Mouse (Mus musculus) testis, postnatal 10 days (tissue): Measurements from ENCODE around the gene Vgll3.

Experiments used
- DNase-seq: peaks from one replicate; pipeline ENCODE4 v3.0.0; 2021; ENCODE audit warnings: low spot score

Vgll3 gene

DNA sequence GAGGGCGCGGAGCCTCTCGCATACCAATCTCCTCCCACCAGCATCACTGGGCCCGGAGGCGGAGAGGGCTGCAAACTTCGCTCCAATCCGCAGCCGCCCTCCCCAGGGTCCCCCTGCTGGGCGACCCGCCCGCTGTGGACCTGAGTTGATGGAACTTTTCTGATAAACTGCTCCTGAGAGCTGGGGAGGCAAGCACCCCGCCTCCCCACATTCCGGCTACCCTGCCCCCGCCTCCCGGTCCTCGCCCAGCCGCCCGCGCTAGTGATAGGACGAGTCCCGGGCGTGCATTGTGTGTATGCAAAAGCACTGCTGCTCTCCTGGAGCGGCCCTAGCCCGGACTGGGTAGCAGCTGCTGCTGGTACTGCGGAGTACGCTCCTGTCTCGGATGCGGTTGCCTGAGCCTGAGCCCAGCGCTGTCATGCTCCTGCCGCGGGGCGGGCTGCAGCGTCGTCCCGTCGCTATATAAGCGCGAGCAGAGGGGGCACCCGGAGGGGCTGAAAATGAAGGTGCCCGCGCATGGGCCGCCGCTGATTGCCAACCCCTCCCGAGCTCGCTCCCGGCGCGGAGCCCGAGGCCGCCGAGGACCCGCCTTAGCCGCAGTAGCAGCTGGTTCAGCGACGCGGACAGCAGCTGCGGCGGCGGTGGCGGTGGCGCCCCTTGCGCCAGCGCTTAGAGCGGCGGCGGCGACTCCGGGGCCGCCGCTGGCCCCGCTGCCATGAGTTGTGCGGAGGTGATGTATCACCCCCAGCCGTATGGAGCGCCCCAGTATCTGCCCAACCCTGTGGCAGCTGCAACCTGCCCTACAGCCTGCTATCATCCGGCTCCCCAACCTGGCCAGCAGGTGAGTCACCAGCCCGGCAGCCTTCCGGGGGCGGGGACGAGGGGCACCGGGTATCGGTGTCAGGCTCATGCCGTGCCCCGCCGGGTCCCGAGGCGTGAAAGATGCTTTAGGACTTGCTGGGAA lies at the start of gene Vgll3:
Gene Vgll3 (plus strand): TSS at position 340 of the 964 bp plus-strand sequence.
- DNase-seq, result peak; percentile 77

DNA sequence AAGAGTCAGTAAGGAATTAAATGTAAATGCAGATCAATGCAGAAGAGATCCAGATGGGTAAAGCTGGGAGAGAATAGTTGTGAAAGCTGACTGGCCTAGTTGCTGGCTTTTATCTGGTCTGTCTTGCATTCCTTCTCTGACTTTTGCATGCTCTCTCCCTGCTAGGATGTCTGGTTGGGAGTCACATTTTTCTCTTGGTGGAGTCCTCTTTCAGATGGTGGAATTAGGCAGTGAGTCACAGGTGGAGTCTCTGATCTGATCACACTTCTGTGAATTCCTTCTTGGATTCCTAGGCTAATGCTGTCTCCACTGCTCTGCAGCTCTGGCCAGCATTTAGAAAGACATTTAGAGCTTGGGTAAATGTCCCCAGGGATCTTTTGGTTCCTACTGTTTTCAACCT lies 49.1 kb upstream of the Vgll3 start:
- DNase-seq, result no peak

DNA sequence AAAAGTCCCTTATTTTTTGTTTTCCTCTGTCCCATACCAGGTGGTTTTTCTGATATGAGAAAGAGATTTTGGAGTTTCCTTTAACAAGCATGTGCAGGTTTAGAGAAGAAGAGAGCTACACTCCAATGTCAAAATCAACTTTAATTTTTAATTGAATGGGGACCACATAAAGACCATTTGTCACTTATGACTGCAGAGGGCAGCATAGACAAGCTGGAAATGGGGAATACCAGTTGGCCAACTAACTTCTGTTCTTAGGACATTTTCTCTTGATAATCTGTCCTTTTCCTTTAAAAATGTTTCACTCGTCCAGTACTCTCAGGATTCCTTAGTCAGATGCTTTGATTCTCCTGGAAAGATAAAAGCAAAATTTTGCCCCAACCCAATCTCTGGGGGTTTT lies 29.1 kb upstream of the Vgll3 start:
- no peak for DNase-seq

DNA sequence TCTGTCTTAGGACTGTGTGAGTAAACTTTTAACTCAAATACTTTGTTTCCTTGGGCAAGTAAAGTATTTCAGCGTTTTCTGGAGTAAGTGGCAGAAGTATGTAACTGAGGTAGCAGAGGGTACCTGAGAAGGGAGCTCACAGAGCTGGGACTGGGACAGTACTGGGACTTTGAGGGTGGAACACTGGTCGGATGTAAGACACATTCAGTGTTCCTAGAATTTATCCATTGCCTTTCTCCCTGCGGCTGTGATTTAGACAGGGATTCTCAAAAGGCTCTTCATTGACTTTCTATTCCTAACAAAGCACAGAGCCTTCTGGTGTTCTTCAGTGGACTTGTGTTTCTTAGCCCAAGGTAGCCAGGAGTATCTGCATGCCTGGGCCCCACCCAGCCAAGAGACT lies 1.0 kb downstream of the Vgll3 start:
- DNase-seq, result no peak

DNA sequence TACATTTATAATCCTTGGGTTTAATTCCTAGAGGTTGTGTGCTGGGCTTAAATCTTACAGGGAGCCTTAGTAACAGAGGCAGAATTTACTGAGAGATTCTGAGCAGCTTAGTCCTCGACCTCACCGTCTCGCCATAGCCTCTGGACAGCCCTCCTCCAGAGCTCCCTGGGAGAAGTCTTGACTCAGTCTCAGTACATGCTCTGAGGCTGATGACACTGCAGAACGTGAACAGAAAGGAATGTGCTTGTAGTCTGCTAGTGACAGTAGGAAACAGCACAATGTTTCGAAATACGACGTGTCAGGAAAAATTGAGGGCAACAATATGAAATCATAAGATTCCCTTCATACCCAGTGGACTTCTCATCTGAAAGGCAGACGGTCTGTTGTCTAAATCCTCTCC lies 3.7 kb downstream of the Vgll3 start:
- DNase-seq, result no peak

DNA sequence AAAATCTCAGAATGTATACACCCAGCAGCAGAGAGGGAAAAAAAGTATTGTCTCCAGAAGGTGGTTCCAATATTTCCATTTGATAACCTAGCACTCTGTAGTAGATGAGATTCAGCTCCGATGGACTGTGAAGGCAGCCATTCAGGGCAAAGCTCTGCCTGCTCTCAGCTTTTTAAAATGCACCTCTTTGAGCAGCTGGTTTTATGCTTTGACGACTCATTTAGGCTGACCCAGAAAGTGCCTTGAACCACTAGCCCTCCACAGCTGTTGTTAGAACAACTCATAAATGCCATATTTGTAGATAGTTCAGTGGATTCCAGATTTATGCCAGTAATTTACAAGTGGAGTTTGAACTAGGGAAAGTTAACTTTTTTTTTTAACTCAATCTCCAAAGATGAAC lies 5.7 kb downstream of the Vgll3 start:
- DNase-seq, result no peak

DNA sequence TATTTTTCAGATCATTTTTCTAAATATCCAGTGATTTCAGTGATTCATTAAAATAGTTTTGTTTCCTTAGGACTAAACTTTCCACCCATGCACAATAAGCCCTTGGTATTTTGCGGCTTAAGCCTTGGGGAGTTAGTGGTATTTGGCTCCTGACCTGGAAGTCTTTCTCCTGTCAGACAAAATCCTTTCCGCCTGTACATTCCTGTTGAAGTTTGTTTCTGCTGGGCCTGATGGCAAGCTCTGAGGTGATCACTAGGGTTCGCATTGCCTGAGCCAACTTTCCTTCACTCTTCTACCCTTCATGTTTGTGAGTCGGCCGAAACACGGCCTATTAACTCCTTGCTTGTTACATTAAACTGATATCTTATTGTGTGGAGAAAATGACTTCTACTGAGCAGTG lies 8.7 kb downstream of the Vgll3 start:
- DNase-seq, result no peak

DNA sequence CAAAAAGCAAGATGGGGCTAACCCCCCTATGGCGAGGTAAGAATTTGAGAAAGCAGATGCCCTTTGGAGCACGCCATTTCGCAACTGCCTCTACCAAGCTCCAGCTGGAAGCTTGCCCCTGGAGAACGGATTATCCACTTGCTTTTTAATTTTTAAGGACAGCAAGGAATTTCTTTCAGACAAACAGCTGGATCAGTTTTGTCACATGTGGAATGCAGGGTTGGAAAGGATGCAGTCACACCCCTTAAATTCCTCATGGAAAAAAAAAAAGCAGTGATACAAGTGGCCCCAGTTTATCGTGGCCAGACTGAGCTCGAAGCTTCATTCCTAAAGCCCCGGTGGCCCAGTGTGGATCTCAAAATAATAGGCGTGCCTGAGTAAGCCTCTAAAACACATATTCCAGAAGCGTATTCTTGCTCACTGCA lies 13.1 kb downstream of the Vgll3 start:
- no peak for DNase-seq

DNA sequence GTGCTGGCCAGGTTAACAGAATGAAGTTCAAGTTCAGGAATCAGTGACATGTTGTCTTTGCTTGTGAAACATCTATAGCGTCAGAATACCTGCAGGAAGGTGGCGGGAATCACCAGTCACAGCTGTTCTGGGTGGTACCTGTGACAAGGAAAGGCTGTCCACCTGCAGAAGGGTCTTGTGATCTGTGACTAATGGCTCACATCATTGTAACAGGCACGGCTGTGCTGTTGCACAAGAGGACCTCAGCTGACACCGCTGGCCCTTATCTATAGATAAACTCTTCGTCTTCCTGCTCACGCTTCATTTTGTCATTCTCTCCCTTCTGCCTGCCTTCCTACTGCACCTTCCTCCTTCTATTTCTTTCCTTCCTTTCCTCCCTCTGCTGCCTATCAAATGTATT lies 14.0 kb downstream of the Vgll3 start:
- DNase-seq, result no peak

DNA sequence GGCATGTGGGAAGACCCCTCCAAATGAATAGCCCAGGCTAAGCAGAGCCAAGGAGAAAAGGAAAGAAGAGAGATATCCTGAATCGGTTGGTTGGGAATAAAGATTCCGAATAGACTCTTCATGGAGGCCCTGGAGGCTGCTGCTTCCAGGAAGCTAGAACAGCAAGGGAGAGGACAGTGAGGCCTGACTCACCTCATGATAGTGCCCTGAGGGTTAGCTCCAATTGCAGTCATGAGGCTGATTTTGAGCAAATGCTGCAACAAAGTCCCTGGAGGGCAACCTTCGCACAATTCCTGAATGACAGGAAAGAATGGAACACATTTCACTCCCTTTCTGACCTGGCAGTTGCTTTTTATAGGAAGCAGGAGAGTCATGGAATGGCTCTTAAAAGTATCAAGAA lies 19.7 kb downstream of the Vgll3 start:
- DNase-seq, result no peak

DNA sequence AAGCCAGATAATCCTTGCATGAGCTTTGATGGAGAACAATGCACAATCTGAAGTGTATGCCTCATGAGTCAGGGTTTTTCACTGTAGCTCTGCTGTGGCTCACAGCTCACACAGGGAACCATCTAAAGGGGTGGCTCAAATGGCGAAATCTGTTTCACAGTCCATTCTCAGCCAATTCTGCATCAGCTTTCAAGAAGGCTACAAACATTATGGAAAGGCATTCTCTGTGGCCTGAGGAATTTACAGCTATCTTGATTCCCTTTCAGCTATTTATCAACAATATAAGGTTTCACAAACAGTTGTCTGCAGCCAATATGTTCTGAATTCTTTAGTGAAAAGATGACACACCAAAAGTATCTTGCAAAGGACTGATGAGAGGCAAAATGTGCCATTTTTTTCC lies 35.1 kb downstream of the Vgll3 start:
- no peak for DNase-seq

DNA sequence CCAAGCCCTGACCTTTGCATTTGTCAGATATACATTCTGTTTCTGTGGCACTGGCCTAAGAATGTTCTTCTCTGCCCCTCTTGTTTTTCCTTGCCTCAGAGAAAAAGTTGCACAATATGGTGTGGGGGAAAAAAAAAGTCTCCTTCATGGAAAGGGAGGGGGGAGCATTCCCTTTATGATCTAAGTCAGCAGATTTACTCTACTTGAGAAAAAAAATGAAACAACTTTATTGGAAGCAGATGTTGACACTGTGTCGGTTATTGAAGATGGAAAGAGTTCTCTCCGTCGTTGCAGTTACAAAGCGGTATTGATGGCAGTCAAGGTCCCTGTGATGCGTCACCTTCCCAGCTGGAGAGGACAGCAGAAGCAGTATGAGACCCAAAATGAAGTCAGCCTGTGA lies 49.4 kb downstream of the Vgll3 start:
- DNase-seq, result no peak

DNA sequence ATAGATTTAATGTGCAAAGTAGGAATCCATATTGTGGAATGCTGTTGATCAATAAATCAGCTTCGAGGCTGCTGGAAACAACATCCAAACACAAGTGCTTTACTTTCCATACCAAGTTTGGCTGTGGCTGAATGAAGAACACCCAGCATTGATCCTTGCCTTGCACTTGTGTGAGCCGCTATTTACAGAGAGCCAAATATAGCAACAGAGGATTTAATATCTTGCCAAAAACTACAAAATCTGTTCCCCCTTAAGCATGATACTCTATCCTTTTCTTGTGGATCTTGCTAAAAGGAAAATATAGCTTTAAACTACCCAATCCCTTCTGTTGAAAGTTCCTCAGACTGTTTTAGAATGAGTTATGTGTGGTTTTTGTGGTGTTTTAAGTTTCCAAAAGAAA lies 52.9 kb downstream of the Vgll3 start:
- no peak for DNase-seq

DNA sequence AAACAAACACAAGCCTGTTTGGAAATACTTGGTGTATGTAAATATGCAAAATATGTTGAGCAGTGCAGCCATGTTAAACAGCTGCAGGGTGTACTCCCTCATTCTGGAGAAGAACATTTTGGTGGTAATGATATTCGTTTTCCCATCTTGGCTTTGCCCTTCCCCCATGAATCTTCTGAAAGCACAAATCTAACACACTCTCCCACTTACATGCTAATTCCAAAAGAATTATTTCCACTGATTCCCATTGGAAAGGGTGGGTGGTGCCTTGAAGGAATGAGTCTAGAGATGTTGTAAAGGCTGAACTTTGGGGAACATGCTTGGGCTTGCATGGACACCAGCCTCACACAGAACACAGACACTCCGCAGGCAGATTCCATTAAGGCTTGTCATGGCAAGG lies 53.9 kb downstream of the Vgll3 start:
- DNase-seq, result no peak

DNA sequence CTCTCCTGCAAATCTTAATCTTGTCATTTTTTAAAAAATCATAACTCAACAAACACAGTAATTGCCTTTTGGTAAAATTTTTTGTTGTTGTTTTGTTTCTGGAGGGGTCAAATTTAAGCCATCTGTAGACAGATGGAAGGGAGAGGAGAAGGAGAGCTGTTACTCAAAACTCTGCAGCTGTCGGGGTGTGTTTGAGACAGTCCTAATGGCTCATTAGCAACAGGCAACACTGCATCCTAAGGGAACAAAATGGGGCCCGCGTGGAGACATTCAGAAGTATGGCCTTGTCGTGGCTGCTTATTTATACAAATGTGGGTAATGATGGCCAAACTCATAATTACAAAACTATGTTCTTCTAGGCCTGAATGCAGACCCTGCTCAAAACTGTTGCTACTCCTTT lies 73.9 kb downstream of the Vgll3 start:
- no peak for DNase-seq
